Mouse (Mus musculus) E14TG2a.4 (cell line): ENCODE measurements at regions not wholly inside any gene's neighbourhood (a gene's known extent, or its start where the extent isn't known, plus 50 kb on each side); places are given as distances from the start of the nearest gene placed in this dataset.

Experiments used
- CTCF ChIP-seq: conservative IDR thresholded peaks from 2 replicates; pipeline ENCODE4 v1.5.1; 2014; ENCODE audit warnings: low read length
- NANOG ChIP-seq: IDR thresholded peaks from 2 replicates; pipeline ENCODE4 v1.6.1; 2014; ENCODE audit warnings: borderline replicate concordance, low read length, mixed read lengths

DNA sequence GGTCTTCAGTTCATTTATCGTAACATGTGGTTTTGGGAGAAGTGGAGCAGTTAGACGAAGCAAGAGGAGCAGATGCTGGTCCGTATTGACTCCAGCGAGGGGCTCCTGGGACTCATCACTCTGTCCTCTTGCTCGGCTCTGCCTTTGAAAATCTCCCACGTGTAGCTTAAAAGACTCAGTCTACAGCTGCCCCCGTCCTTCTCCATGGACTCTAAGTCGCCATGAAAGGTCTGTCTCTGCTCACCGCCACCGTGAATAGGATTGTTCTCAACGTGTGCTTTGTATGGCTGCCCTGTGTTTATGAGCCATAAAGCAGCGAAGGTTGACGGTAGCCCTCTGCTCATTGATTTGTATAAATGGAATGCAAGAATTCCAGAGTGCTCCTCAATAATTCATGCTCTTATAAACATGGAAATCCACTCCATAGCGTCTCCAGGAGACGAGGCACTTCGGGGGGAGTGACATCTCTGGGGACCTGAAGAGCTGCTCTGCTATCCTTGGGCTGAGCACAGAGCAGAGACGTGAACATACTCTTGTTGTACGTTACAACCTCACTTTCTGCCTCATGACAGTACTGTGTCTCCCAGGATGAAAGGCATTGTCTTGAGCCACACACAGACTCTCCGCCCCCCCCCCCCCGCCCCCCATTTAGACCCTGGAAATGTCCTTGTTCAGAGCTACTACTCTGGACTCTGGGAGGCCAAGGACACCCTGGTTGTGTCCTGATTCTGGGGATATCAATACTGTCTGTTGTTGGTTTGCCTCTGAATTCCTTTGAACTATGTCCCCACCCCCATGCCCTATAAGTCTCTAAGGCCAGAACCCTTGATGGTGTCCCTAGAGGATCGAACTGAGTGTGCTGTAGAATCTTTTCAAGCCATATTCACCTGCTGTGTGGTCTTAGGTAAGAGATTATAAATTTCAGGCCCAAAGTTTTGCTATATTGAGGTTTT is 90.8 kb upstream of the Hdac4 start:
- TF ChIP-seq CTCF (no peak), NANOG (no peak)
